Mouse (Mus musculus) monocyte, adult 2 months (primary cell): ENCODE measurements around the gene Nav2.

Source experiments
- DNase-seq, 2 experiments: peaks; one replicate each; pipeline ENCODE4 v3.0.0; 2022; ENCODE audit warnings: low spot score in 2 of 2, low read depth in 1 of 2

The Nav2 gene

GRCm38 (mm10) chr7:49378608-49379007 is 470.1 kb downstream of the Nav2 start:
- no peak for DNase-seq

GRCm38 (mm10) chr7:49380940-49381339 is 472.4 kb downstream of the Nav2 start:
- DNase-seq: no peak

- no peak for DNase-seq
These were observed 474.4 kb downstream of the Nav2 start for GRCm38 (mm10) chr7:49382884-49383283.

- DNase-seq: no peak
These were observed 479.6 kb downstream of the Nav2 start for GRCm38 (mm10) chr7:49388137-49388536.

DNA sequence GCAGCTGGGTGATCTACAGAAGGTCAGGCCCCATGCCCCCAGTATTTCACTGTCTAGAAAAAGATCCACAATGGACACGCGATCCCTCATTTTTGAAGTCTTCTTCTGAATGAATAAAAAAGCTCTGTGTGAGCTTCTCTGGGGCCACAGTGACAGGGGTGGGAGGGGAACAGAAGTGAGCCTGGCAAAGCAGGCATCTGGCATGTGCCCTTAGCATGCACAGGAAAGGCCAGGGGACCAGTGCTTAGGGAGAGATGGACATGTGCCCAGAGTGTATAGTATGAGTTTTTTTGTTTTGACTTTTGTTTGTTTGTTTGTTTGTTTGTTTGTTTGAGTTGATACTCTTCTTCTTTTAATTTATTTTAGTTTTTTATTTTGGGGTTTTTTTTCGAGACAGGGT is 481.8 kb downstream of the Nav2 start:
- no peak for DNase-seq

- no peak for DNase-seq
These were observed 482.3 kb downstream of the Nav2 start for GRCm38 (mm10) chr7:49390829-49391228.

GRCm38 (mm10) chr7:49392180-49392579 is 483.7 kb downstream of the Nav2 start:
- DNase-seq: no peak

DNA sequence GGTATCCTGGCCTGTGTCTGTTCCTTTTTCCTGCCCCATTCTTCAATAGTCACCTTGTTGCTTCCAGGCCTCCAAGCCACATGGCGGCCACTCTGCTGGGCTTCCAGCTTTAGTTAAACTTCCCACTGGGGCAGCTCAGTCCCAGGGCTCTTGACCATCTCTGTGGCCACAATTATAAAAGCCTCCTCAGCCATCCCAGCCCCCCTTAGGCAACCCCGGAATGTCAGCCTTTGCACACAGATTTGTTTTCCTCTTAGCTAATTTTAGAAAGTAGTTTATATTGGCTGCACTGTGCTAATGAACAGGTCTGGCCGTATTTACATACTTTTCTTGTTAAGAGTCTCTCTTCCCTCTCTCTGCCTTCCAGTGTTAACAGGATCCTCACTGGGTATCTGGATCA is 484.3 kb downstream of the Nav2 start:
- DNase-seq: no peak

DNA sequence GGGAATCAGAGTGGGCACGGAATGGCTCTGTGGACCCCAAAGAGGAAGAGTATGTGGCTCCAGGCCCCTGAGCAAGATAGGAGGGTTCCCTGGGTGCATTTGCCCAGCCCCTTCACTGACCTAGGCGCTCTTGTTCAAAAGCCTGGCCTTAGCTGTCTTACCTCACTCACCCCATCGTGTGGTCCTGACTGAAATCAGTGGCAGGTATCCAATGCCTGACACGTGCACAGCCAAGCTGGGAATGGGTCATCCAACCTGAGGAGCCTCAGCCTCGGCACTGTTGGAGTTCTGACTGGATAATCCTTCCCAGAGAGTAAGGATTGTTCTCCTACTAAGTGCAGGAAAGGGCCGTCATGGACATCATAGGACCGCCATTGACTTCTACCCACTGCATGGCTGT is 485.3 kb downstream of the Nav2 start:
- DNase-seq: no peak

GRCm38 (mm10) chr7:49396202-49396601 is 487.7 kb downstream of the Nav2 start:
- DNase-seq: peak; percentile 37 to 44

DNA sequence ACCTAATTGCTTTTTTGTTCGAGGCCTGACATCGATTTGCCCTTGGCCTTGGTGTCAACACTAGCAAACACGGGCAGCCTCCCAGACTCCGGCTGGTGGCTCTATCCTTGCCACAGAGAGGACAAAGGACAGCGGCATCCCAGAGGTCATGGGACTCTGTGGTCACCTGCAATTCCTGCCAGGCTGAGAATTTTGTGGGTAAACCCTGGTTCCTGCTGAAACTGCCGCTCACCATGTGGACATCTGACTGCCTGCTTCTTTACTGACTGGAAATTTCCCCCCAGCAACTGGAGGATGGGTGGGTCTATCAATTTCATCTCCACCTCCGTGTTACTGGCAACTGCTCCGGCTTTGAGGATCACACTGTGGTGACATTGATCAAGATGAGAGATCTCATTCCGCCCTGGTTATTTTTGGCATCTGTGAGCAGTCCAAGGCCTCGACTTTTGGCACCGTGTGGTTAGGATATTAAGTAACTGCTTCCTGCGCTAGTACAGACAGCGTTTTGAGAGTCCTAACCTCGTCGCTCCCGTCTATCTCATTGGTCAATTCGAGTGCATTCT is 489.0 kb downstream of the Nav2 start:
- DNase-seq: peak; percentile 24 to 42

DNA sequence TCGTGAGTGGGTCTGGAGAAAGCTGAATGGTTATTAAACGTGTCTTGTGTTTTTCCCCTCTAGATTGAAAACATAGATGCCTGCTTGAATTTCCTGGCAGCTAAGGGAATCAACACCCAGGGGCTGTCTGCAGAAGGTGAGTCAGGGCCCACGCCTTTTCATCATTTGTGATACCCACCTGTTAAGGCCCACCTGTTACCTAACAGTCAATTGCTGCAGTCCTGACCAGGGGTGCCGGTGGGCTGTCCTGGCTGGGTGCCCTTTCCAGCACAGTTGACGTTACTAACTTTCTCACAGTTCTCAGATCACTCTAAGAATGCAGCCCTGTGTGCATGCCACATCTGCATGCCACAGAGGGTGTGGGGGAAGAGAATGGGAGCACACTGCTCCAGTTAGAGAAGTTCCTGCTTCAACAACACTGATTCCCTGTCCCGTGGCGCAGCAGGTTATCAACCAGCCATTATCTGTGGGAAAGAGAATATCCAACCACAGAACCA is 489.6 kb downstream of the Nav2 start:
- DNase-seq: no peak

GRCm38 (mm10) chr7:49399314-49399713 is 490.8 kb downstream of the Nav2 start:
- peak in 1 of 2 experiments; percentile 48 for DNase-seq

DNA sequence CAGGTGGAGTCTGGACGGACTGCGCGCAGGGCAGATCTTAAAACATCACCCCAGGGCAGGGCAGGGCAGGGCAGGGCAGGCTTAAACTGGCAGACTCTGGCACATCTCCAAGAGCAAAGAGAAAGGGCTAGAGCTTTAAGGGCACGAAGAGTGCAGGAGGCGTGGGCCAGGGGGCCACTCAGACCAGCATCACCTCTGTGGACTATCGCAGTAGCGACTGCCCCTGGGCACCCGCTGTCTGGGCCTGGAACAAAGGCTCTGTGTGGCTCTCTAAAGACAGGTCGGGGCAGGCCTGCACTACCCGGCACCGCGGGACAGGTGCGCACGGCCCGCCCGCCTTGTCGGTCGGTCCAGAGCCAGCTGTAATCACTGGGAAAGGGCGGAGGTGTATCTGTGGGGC is 491.9 kb downstream of the Nav2 start:
- no peak for DNase-seq

GRCm38 (mm10) chr7:49402526-49402925 is 494.0 kb downstream of the Nav2 start:
- DNase-seq: no peak

DNA sequence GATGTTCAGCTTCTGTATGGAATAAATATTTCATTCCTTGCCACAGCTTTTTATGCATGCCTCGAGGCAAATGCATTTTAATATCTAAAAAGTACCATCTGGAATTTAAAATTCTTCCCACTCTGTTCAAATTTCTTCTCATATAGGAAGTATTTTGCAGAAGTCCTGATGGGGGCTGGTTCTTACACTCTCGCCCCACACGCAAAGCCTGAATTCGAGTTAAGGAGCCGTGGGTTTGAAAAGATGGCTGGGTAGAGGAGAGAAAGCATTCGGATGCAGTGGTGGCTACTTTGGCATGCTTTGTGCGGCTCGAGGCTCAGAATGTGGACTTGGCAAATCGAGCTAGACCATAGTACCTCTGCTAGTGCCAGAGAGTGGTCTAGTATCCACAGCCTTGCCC is 499.2 kb downstream of the Nav2 start:
- DNase-seq: no peak

GRCm38 (mm10) chr7:49408625-49409024 is 500.1 kb downstream of the Nav2 start:
- DNase-seq: no peak

DNA sequence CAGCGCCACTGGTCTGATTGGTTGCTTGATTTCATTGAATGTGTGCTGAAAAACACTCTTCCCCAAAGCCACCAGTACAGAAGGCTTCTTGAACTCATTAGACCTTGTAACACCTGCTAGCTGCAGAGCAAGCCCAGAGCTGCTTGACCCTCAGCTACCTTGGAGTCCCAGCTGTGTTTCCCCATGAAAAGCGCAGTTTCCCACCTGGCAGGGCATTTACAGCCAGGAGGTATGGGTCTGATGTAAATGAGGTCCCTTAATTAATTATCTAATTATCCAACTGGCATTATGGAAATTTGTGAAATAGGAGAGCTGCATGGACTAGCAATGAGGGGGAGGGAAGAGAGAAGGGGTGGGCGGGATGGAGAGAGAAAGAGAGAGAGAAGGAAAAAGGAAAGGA is 500.7 kb downstream of the Nav2 start:
- no peak for DNase-seq

- DNase-seq: no peak
These were observed 501.7 kb downstream of the Nav2 start for GRCm38 (mm10) chr7:49410188-49410587.

GRCm38 (mm10) chr7:49410892-49411291 is 502.4 kb downstream of the Nav2 start:
- DNase-seq: no peak

- DNase-seq: no peak
These were observed 503.3 kb downstream of the Nav2 start for GRCm38 (mm10) chr7:49411803-49412202.

DNA sequence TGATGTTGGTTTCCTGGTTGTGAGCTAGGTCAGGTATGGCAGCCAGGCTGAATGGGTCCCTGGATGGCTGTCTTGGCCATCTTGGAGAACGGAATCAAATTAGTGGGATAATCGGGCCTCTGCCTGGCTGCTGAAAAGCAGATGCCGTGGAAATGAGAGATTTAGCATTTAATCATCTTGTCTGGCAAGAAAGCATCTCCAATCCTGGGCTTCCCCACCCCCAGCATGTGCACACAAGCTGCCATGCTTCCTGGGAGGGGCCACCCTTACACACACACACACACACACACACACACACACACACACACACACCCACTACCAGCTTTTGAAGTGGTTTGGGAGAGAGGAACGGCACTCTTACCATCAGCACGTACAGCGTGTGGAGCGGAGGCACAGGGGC is 506.6 kb downstream of the Nav2 start:
- DNase-seq: no peak

- no peak for DNase-seq
These were observed 507.2 kb downstream of the Nav2 start for GRCm38 (mm10) chr7:49415716-49416115.

GRCm38 (mm10) chr7:49418841-49419240 is 510.3 kb downstream of the Nav2 start:
- DNase-seq: no peak
